Comparison of ENCODE assay signal across 22 mouse cellular contexts in genomic region chr7:80838247-80838646, GRCm38 (mm10). TPM values are rescaled to one million over a fixed set of nuclear protein-coding genes. Genes with fewer than 3 reads are reported as not detected.
DNase-seq lines count a peak whose midpoint lies in the region; ATAC-seq and TF ChIP-seq lines count a peak whose summit lies in the region.
"Had no signal": no experiment of that assay in that cellular context is flagged by ENCODE, and none has a peak within 500 bp of the region (broad histone marks: within the 10 kb centered on the region; RNA-seq: fewer than 3 reads in every experiment).

No protein-coding gene starts in this region.

- no peaks in the 10 kb centered on the region for H3K9me3 ChIP-seq in midbrain, embryonic 14.5 days (ENCODE audit: control insufficient read depth, low read length)
- H3K9me3 ChIP-seq in hindbrain, embryonic 11.5 days (ENCODE audit: control insufficient read depth, low read length): no peaks in the 10 kb centered on the region
- H3K9me3 ChIP-seq: forebrain, embryonic 12.5 days; G1E; heart, embryonic 10.5 days; hindbrain, embryonic 15.5 days; limb, embryonic 13.5 days; liver, embryonic 12.5 days; megakaryocyte, embryonic 14.5 days; midbrain, embryonic 15.5 days had no signal

- H3K4me1 ChIP-seq in lung, adult 2 months (ENCODE audit: control insufficient read depth, insufficient read depth, low read length): no peaks in the 10 kb centered on the region
- H3K4me1 ChIP-seq in midbrain, embryonic 14.5 days (ENCODE audit: control insufficient read depth, insufficient read depth, low read length): no peaks in the 10 kb centered on the region
- H3K4me1 ChIP-seq in hindbrain, embryonic 11.5 days (replicated peaks; ENCODE audit: control insufficient read depth, insufficient read depth, low read length): no peaks in the 10 kb centered on the region
- H3K4me1 ChIP-seq: forebrain, embryonic 12.5 days; heart, embryonic 10.5 days; hindbrain, embryonic 15.5 days; midbrain, embryonic 15.5 days had no signal

- H3K4me3 ChIP-seq in lung, adult 2 months (replicated peaks; ENCODE audit: extremely low read depth, low read depth, low read length): no peak overlapping the region
- H3K4me3 ChIP-seq in macrophage (ENCODE audit: inconsistent target): no peak overlapping the region
- no peak overlapping the region for H3K4me3 ChIP-seq in midbrain, embryonic 14.5 days (replicated peaks; ENCODE audit: low read depth, low read length)
- no peak overlapping the region for H3K4me3 ChIP-seq in hindbrain, embryonic 11.5 days (ENCODE audit: low read depth, low read length)
- H3K4me3 ChIP-seq: erythroblast, embryonic 14.5 days; forebrain, embryonic 12.5 days; heart, embryonic 10.5 days; hindbrain, embryonic 15.5 days; limb, embryonic 13.5 days; liver, embryonic 12.5 days; megakaryocyte, embryonic 14.5 days; midbrain, embryonic 15.5 days had no signal

- WGBS in lung, adult 2 months: 36% methylated on average over 7 of the region's 7 CpGs
- WGBS in macrophage (ENCODE audit: missing documents): 42% methylated on average over 7 of the region's 7 CpGs
- 41% methylated on average over 7 of the region's 7 CpGs for WGBS in midbrain, embryonic 14.5 days
- WGBS in hindbrain, embryonic 11.5 days: 39% methylated on average over 7 of the region's 7 CpGs

- no peaks in the 10 kb centered on the region for H3K36me3 ChIP-seq in macrophage (ENCODE audit: inconsistent target)
- no peaks in the 10 kb centered on the region for H3K36me3 ChIP-seq in midbrain, embryonic 14.5 days (ENCODE audit: control insufficient read depth, insufficient read depth, low read length)
- no peaks in the 10 kb centered on the region for H3K36me3 ChIP-seq in hindbrain, embryonic 11.5 days (ENCODE audit: control insufficient read depth, insufficient read depth, low read length)
- H3K36me3 ChIP-seq: forebrain, embryonic 12.5 days; G1E; heart, embryonic 10.5 days; hindbrain, embryonic 15.5 days; limb, embryonic 13.5 days; liver, embryonic 12.5 days; midbrain, embryonic 15.5 days had no signal

- no peak overlapping the region for H3K4me2 ChIP-seq in midbrain, embryonic 14.5 days (ENCODE audit: low read length)
- no peak overlapping the region for H3K4me2 ChIP-seq in hindbrain, embryonic 11.5 days (replicated peaks; ENCODE audit: low read depth, low read length)
- H3K4me2 ChIP-seq: forebrain, embryonic 12.5 days; hindbrain, embryonic 15.5 days; limb, embryonic 13.5 days; liver, embryonic 12.5 days; midbrain, embryonic 15.5 days had no signal

- TF ChIP-seq CTCF in lung, adult 2 months (IDR thresholded peaks at IDR 0.05; ENCODE audit: insufficient read depth, low read length): no peak

- peak; percentile 52 for DNase-seq in lung, postnatal 36 days
- DNase-seq in lung, adult 2 months: no peak
- peak; percentile 69 for DNase-seq in Muller cell, postnatal 12 days (ENCODE audit: inconsistent ontology term)
- no peak for DNase-seq in midbrain, embryonic 14.5 days
- no peak for DNase-seq in hindbrain, embryonic 11.5 days (ENCODE audit: low spot score)
- no peak for DNase-seq in right cerebral cortex, adult 2 months (ENCODE audit: low spot score in 2 of 2)
- DNase-seq: cerebellum, adult 9-10 months; gastrocnemius, postnatal 36 days; right cerebral cortex, postnatal 14 days; thymus, adult 2 months; thymus, postnatal 4 days had no signal

- TF ChIP-seq POLR2A in lung, adult 2 months (IDR thresholded peaks at IDR 0.05; ENCODE audit: borderline replicate concordance, extremely low read depth, low read depth, low read length): no peak

- no peaks in the 10 kb centered on the region for H3K79me2 ChIP-seq in macrophage (ENCODE audit: inconsistent target)

- peak overlapping the region; percentile 67 for H3K27ac ChIP-seq in macrophage
- no peak overlapping the region for H3K27ac ChIP-seq in midbrain, embryonic 14.5 days (replicated peaks; ENCODE audit: low read depth, low read length)
- H3K27ac ChIP-seq in hindbrain, embryonic 11.5 days (ENCODE audit: low read depth, low read length): no peak overlapping the region
- H3K27ac ChIP-seq: forebrain, embryonic 12.5 days; heart, embryonic 10.5 days; hindbrain, embryonic 15.5 days; limb, embryonic 13.5 days; liver, embryonic 12.5 days; midbrain, embryonic 15.5 days had no signal

- ATAC-seq in midbrain, embryonic 14.5 days (ENCODE audit: low FRiP score, low TSS enrichment): no peak
- ATAC-seq in hindbrain, embryonic 11.5 days (ENCODE audit: low FRiP score): no peak
- ATAC-seq: intestine, postnatal 0 days; liver, embryonic 12.5 days; midbrain, embryonic 15.5 days had no signal

- H3K9ac ChIP-seq in midbrain, embryonic 14.5 days (replicated peaks; ENCODE audit: low read length): no peak overlapping the region
- H3K9ac ChIP-seq in hindbrain, embryonic 11.5 days (ENCODE audit: low read depth, low read length): no peak overlapping the region
- H3K9ac ChIP-seq: forebrain, embryonic 12.5 days; hindbrain, embryonic 15.5 days; limb, embryonic 13.5 days; liver, embryonic 12.5 days; midbrain, embryonic 15.5 days had no signal

- no peaks in the 10 kb centered on the region for H3K27me3 ChIP-seq in midbrain, embryonic 14.5 days (ENCODE audit: control insufficient read depth, insufficient read depth, low read length)
- H3K27me3 ChIP-seq in hindbrain, embryonic 11.5 days (ENCODE audit: control insufficient read depth, insufficient read depth, low read length): no peaks in the 10 kb centered on the region
- H3K27me3 ChIP-seq: forebrain, embryonic 12.5 days; hindbrain, embryonic 15.5 days; limb, embryonic 13.5 days; midbrain, embryonic 15.5 days had no signal

RNA-seq across cellular contexts. Expression of gene Iqgap1, which starts 12.5 kb away (rescaled TPM):
- 118 and 135 TPM in 2 replicates for polyA plus RNA-seq in lung, adult 2 months (2012; rRNA removed)
- total RNA-seq in macrophage (2018; cell fraction: chromatin; rRNA removed): 1,000 to 10,000 TPM in 19 of 26 experiments, 100 to 1,000 TPM in 7; 688 to 3,418 (median 1,422) TPM
- 100 to 1,000 TPM; 187 to 587 (median 339) TPM for total RNA-seq in macrophage (2018; cell fraction: cytosol; rRNA removed)
- total RNA-seq in macrophage (2018; cell fraction: nucleus; rRNA removed): 1,000 to 10,000 TPM in 10 of 26 experiments, 100 to 1,000 TPM in 16; 382 to 1,913 (median 872) TPM
- polyA plus RNA-seq in macrophage (2018): 294 to 476 TPM (median 316 TPM) in 3 replicates
- 14.0 and 22.3 TPM in 2 replicates for polyA plus RNA-seq in midbrain, embryonic 14.5 days (2014; fragmentation: Nextera tagmentation; extraction: Ambion mirVana)
- 27.1 and 29.1 TPM in 2 replicates for polyA plus RNA-seq in hindbrain, embryonic 11.5 days (2014; fragmentation: Nextera tagmentation; extraction: Ambion mirVana)

RNA-seq across cellular contexts. Expression of gene Zscan2, which starts 22.5 kb away (rescaled TPM):
- polyA plus RNA-seq in lung, adult 2 months (2012; rRNA removed): 5.5 and 6.2 TPM in 2 replicates
- total RNA-seq in macrophage (2018; cell fraction: chromatin; rRNA removed): 10 to 100 TPM in 9 of 26 experiments, 1 to 10 TPM in 16, under 1 TPM in 1; 0.81 to 20.7 (median 8.2) TPM
- total RNA-seq in macrophage (2018; cell fraction: cytosol; rRNA removed): 1 to 10 TPM in 18 of 26 experiments, under 1 TPM in 8; 0.28 to 5.3 (median 2.3) TPM
- total RNA-seq in macrophage (2018; cell fraction: nucleus; rRNA removed): 10 to 100 TPM in 1 of 26 experiments, 1 to 10 TPM in 23, under 1 TPM in 2; 0.61 to 15.0 (median 3.5) TPM
- 1.9 to 4.8 TPM (median 2.1 TPM) in 3 replicates for polyA plus RNA-seq in macrophage (2018)
- 5.8 and 7.1 TPM in 2 replicates for polyA plus RNA-seq in midbrain, embryonic 14.5 days (2014; fragmentation: Nextera tagmentation; extraction: Ambion mirVana)
- 4.5 and 4.8 TPM in 2 replicates for polyA plus RNA-seq in hindbrain, embryonic 11.5 days (2014; fragmentation: Nextera tagmentation; extraction: Ambion mirVana)

Comparison
In these comparisons a context has a peak if more than half of its experiments do, and no peak if none do; other contexts are left out.
1. DNase-seq: peak in lung, postnatal 36 days (single experiment) and Muller cell, postnatal 12 days (single experiment); none in lung, adult 2 months (single experiment), midbrain, embryonic 14.5 days (single experiment), hindbrain, embryonic 11.5 days (single experiment) and right cerebral cortex, adult 2 months (0 of 2).